8 mouse cellular contexts compared by ENCODE assay signal in genomic region chr15:78903243-78903642, GRCm38 (mm10). TPM values are rescaled to one million over a fixed set of nuclear protein-coding genes. Genes with fewer than 3 reads are reported as not detected.
DNase-seq lines count a peak whose midpoint lies in the region; ATAC-seq and TF ChIP-seq lines count a peak whose summit lies in the region.

No protein-coding gene starts in this region.

- peak; percentile 53 for TF ChIP-seq POLR2A in CH12.LX (IDR thresholded peaks at IDR 0.05; ENCODE audit: low read depth, low read length)
- TF ChIP-seq POLR2A in olfactory bulb, adult 2 months (IDR thresholded peaks at IDR 0.05; ENCODE audit: insufficient read depth, low read depth, low read length), result no peak

- H3K36me3 ChIP-seq in CH12.LX (replicated peaks in 1 of 2; ENCODE audit: control insufficient read depth in 1 of 2, insufficient read depth in 1 of 2, low read length in 1 of 2), result peaks cover 41 to 70% of the 10 kb centered on the region in 2 experiments
- H3K36me3 ChIP-seq in embryonic facial prominence, embryonic 12.5 days, result peaks cover 57% of the 10 kb centered on the region
- peaks cover 67% of the 10 kb centered on the region for H3K36me3 ChIP-seq in heart, embryonic 12.5 days
- peaks cover 52% of the 10 kb centered on the region for H3K36me3 ChIP-seq in lung, embryonic 15.5 days

- no peaks in the 10 kb centered on the region; the same call in 1 of the 2 replicates for H3K79me2 ChIP-seq in CH12.LX (replicated peaks; ENCODE audit: control insufficient read depth, extremely low read depth, insufficient read depth, poor library complexity, severe bottlenecking)

- dilution Hi-C loops in CH12.LX (cut with MboI; ENCODE audit: extremely low pct_ligation_motif_present, extremely low pct_unique_long_range_greater_than_20kb, low sequenced_read_pairs), result no loop called here

- no peak for TF ChIP-seq EP300 in CH12.LX (IDR thresholded peaks at IDR 0.05; ENCODE audit: low read length)

- H3K9ac ChIP-seq in CH12.LX (ENCODE audit: insufficient read depth, low read depth), result peak overlapping the region; percentile 20
- H3K9ac ChIP-seq in embryonic facial prominence, embryonic 12.5 days, result 0 out of 2 replicates have a peak overlapping the region, but pooled peaks have one; percentile 2
- 0 out of 2 replicates have a peak overlapping the region, but pooled peaks have one; percentile 31 for H3K9ac ChIP-seq in heart, embryonic 12.5 days
- H3K9ac ChIP-seq in lung, embryonic 15.5 days, result 0 out of 2 replicates have a peak overlapping the region, but pooled peaks have one; percentile 4

- 14% methylated on average over 2 of the region's 2 CpGs for WGBS in embryonic facial prominence, embryonic 12.5 days
- 13% methylated on average over 2 of the region's 2 CpGs for WGBS in heart, embryonic 12.5 days
- WGBS in lung, embryonic 15.5 days, result 2% methylated on average over 2 of the region's 2 CpGs
- WGBS in olfactory bulb, adult 2 months, result 3% methylated on average over 2 of the region's 2 CpGs

- DNase-seq in CH12.LX (ENCODE audit: extremely low read depth), result peak; percentile 87
- DNase-seq in adrenal gland, postnatal 25 days, result peak; percentile 78
- DNase-seq in kidney, postnatal 25 days, result peak; percentile 78 to 91
- peak; percentile 86 for DNase-seq in thymus, postnatal 14 days

- peak overlapping the region; percentile 30; the same call in 1 of the 2 replicates for H3K4me2 ChIP-seq in CH12.LX (ENCODE audit: insufficient read depth, low read depth, poor library complexity, severe bottlenecking)
- no peak overlapping the region for H3K4me2 ChIP-seq in embryonic facial prominence, embryonic 12.5 days (replicated peaks)
- no peak overlapping the region for H3K4me2 ChIP-seq in heart, embryonic 12.5 days
- no peak overlapping the region for H3K4me2 ChIP-seq in lung, embryonic 15.5 days

- TF ChIP-seq CTCF in CH12.LX (conservative IDR thresholded peaks at IDR 0.05 in 1 of 2, IDR thresholded peaks at IDR 0.05 in 1 of 2; ENCODE audit: low read depth in 2 of 2, low read length in 2 of 2), result peak; percentile 87 to 97
- peak; percentile 40; the same call in 1 of the 2 replicates for TF ChIP-seq CTCF in olfactory bulb, adult 2 months (IDR thresholded peaks at IDR 0.05; ENCODE audit: insufficient read depth, low read depth, low read length)

- H3K4me3 ChIP-seq in CH12.LX (replicated peaks in 1 of 3; ENCODE audit: low read depth in 2 of 3, low read length in 2 of 3, poor library complexity in 1 of 3), result peak overlapping the region; percentile 10 to 41 (median 17)
- H3K4me3 ChIP-seq in embryonic facial prominence, embryonic 12.5 days, result no peak overlapping the region
- no peak overlapping the region for H3K4me3 ChIP-seq in heart, embryonic 12.5 days
- H3K4me3 ChIP-seq in lung, embryonic 15.5 days, result no peak overlapping the region
- H3K4me3 ChIP-seq in olfactory bulb, adult 2 months (ENCODE audit: insufficient read depth, low read depth, low read length), result no peak overlapping the region

- ATAC-seq in embryonic facial prominence, embryonic 12.5 days (ENCODE audit: insufficient number of reproducible peaks, insufficient read depth, low FRiP score, low TSS enrichment), result no peak
- ATAC-seq in heart, embryonic 12.5 days (ENCODE audit: insufficient number of reproducible peaks, low FRiP score), result no peak; the same call in 1 of the 2 replicates
- no peak for ATAC-seq in lung, embryonic 15.5 days (ENCODE audit: borderline replicate concordance, extremely low read depth, low FRiP score, low TSS enrichment)

- no peaks in the 10 kb centered on the region for H3K27me3 ChIP-seq in CH12.LX (replicated peaks)
- no peaks in the 10 kb centered on the region for H3K27me3 ChIP-seq in embryonic facial prominence, embryonic 12.5 days
- H3K27me3 ChIP-seq in heart, embryonic 12.5 days (replicated peaks), result no peaks in the 10 kb centered on the region
- H3K27me3 ChIP-seq in lung, embryonic 15.5 days, result no peaks in the 10 kb centered on the region

- no peaks in the 10 kb centered on the region for H3K9me3 ChIP-seq in CH12.LX (replicated peaks; ENCODE audit: low read length)
- no peaks in the 10 kb centered on the region for H3K9me3 ChIP-seq in embryonic facial prominence, embryonic 12.5 days
- H3K9me3 ChIP-seq in heart, embryonic 12.5 days (replicated peaks), result no peaks in the 10 kb centered on the region
- H3K9me3 ChIP-seq in lung, embryonic 15.5 days, result no peaks in the 10 kb centered on the region

- H3K27ac ChIP-seq in CH12.LX (ENCODE audit: insufficient read depth, low read depth), result peak overlapping the region; percentile 7; the same call in 1 of the 2 replicates
- no peak overlapping the region for H3K27ac ChIP-seq in embryonic facial prominence, embryonic 12.5 days
- no peak overlapping the region for H3K27ac ChIP-seq in heart, embryonic 12.5 days (ENCODE audit: poor library complexity, severe bottlenecking)
- no peak overlapping the region for H3K27ac ChIP-seq in lung, embryonic 15.5 days
- H3K27ac ChIP-seq in olfactory bulb, adult 2 months (ENCODE audit: insufficient read depth, low read depth, low read length), result no peak overlapping the region

- in situ Hi-C loops in CH12.LX (cut with MboI; ENCODE audit: low pct_ligation_motif_present, low pct_unique_long_range_greater_than_20kb, low sequenced_read_pairs), result loop anchor here (25.0 kb wide), 1 partner anchor 434 kb away; the partner anchor contains the start of genes Maff and Pla2g6

- peak; percentile 39 for TF ChIP-seq RAD21 in CH12.LX (IDR thresholded peaks at IDR 0.05; ENCODE audit: low read depth, low read length)

- H3K4me1 ChIP-seq in CH12.LX (ENCODE audit: control insufficient read depth in 1 of 2, insufficient read depth in 2 of 2), result peaks cover 6 to 47% of the 10 kb centered on the region in 2 experiments
- peaks cover 28% of the 10 kb centered on the region for H3K4me1 ChIP-seq in embryonic facial prominence, embryonic 12.5 days
- peaks cover 35% of the 10 kb centered on the region for H3K4me1 ChIP-seq in heart, embryonic 12.5 days (replicated peaks)
- H3K4me1 ChIP-seq in lung, embryonic 15.5 days, result peaks cover 35% of the 10 kb centered on the region
- H3K4me1 ChIP-seq in olfactory bulb, adult 2 months (ENCODE audit: control insufficient read depth, insufficient read depth, low read length), result peaks cover 26% of the 10 kb centered on the region

RNA-seq across cellular contexts. Expression of gene Sh3bp1, which starts 3.7 kb away (rescaled TPM):
- total RNA-seq in CH12.LX (2012; rRNA removed), result 20.6 and 23.8 TPM in 2 replicates
- 12.3 and 15.5 TPM in 2 replicates for total RNA-seq in CH12.LX (2014; rRNA removed)
- polyA plus RNA-seq in CH12.LX (2012; ENCODE audit: insufficient read length, low read depth), result 48.6 and 69.7 TPM in 2 replicates
- total RNA-seq in adrenal gland, postnatal 25 days (2021), result 6.1 and 8.8 TPM in 2 replicates
- polyA plus RNA-seq in embryonic facial prominence, embryonic 12.5 days (2016; fragmentation: Nextera tagmentation; extraction: Ambion mirVana), result 39.4 and 42.2 TPM in 2 replicates
- polyA plus RNA-seq in heart, embryonic 12.5 days (2016; fragmentation: Nextera tagmentation; extraction: Ambion mirVana), result 26.2 and 26.8 TPM in 2 replicates
- 31.9 and 35.5 TPM in 2 replicates for polyA plus RNA-seq in lung, embryonic 15.5 days (2015; fragmentation: Nextera tagmentation; extraction: Ambion mirVana)
- polyA plus RNA-seq in olfactory bulb, adult 2 months (2012; ENCODE audit: insufficient read depth, insufficient read length, low replicate concordance, missing spikeins), result not detected in 2 replicates

RNA-seq across cellular contexts. Expression of gene Gm49510, which starts 3.8 kb away (rescaled TPM):
- total RNA-seq in CH12.LX (2012; rRNA removed) (0.25 and 0.50 TPM in 2 replicates), CH12.LX (2014; rRNA removed) (0.12 and 0.15 TPM in 2 replicates)
- 0.78 TPM in 1 of 2 replicates, not detected in the other for polyA plus RNA-seq in CH12.LX (2012; ENCODE audit: insufficient read length, low read depth)
- not detected in 2 replicates for total RNA-seq in adrenal gland, postnatal 25 days (2021)
- polyA plus RNA-seq in embryonic facial prominence, embryonic 12.5 days (2016; fragmentation: Nextera tagmentation; extraction: Ambion mirVana), result 0.29 and 1.4 TPM in 2 replicates
- 0.15 and 0.47 TPM in 2 replicates for polyA plus RNA-seq in heart, embryonic 12.5 days (2016; fragmentation: Nextera tagmentation; extraction: Ambion mirVana)
- 0.18 and 0.60 TPM in 2 replicates for polyA plus RNA-seq in lung, embryonic 15.5 days (2015; fragmentation: Nextera tagmentation; extraction: Ambion mirVana)
- polyA plus RNA-seq in olfactory bulb, adult 2 months (2012; ENCODE audit: insufficient read depth, insufficient read length, low replicate concordance, missing spikeins), result not detected in 2 replicates

RNA-seq across cellular contexts. Expression of gene Pdxp, which starts 10.5 kb away (rescaled TPM):
- total RNA-seq in CH12.LX (2012; rRNA removed) (9.3 and 9.8 TPM in 2 replicates), CH12.LX (2014; rRNA removed) (2.8 and 3.1 TPM in 2 replicates)
- 3.4 and 5.4 TPM in 2 replicates for polyA plus RNA-seq in CH12.LX (2012; ENCODE audit: insufficient read length, low read depth)
- 5.0 and 6.0 TPM in 2 replicates for total RNA-seq in adrenal gland, postnatal 25 days (2021)
- 37.3 and 37.6 TPM in 2 replicates for polyA plus RNA-seq in embryonic facial prominence, embryonic 12.5 days (2016; fragmentation: Nextera tagmentation; extraction: Ambion mirVana)
- polyA plus RNA-seq in heart, embryonic 12.5 days (2016; fragmentation: Nextera tagmentation; extraction: Ambion mirVana), result 33.4 and 34.2 TPM in 2 replicates
- polyA plus RNA-seq in lung, embryonic 15.5 days (2015; fragmentation: Nextera tagmentation; extraction: Ambion mirVana), result 13.3 and 13.8 TPM in 2 replicates
- not detected in 2 replicates for polyA plus RNA-seq in olfactory bulb, adult 2 months (2012; ENCODE audit: insufficient read depth, insufficient read length, low replicate concordance, missing spikeins)

RNA-seq across cellular contexts. Expression of gene Lgals1, which starts 23.3 kb away (rescaled TPM):
- total RNA-seq in CH12.LX (2012; rRNA removed), result 735 and 858 TPM in 2 replicates
- total RNA-seq in CH12.LX (2014; rRNA removed), result 791 and 805 TPM in 2 replicates
- polyA plus RNA-seq in CH12.LX (2012; ENCODE audit: insufficient read length, low read depth), result 592 and 637 TPM in 2 replicates
- 273 and 304 TPM in 2 replicates for total RNA-seq in adrenal gland, postnatal 25 days (2021)
- 1,294 and 1,324 TPM in 2 replicates for polyA plus RNA-seq in embryonic facial prominence, embryonic 12.5 days (2016; fragmentation: Nextera tagmentation; extraction: Ambion mirVana)
- 667 and 690 TPM in 2 replicates for polyA plus RNA-seq in heart, embryonic 12.5 days (2016; fragmentation: Nextera tagmentation; extraction: Ambion mirVana)
- 804 and 851 TPM in 2 replicates for polyA plus RNA-seq in lung, embryonic 15.5 days (2015; fragmentation: Nextera tagmentation; extraction: Ambion mirVana)
- not detected in 2 replicates for polyA plus RNA-seq in olfactory bulb, adult 2 months (2012; ENCODE audit: insufficient read depth, insufficient read length, low replicate concordance, missing spikeins)

RNA-seq across cellular contexts. Expression of gene Gga1, which starts 26.3 kb away (rescaled TPM):
- total RNA-seq in CH12.LX (2012; rRNA removed) (13.7 and 14.1 TPM in 2 replicates), CH12.LX (2014; rRNA removed) (4.6 and 5.7 TPM in 2 replicates)
- polyA plus RNA-seq in CH12.LX (2012; ENCODE audit: insufficient read length, low read depth), result 23.5 and 24.5 TPM in 2 replicates
- total RNA-seq in adrenal gland, postnatal 25 days (2021), result 58.1 and 61.5 TPM in 2 replicates
- polyA plus RNA-seq in embryonic facial prominence, embryonic 12.5 days (2016; fragmentation: Nextera tagmentation; extraction: Ambion mirVana), result 50.0 and 51.1 TPM in 2 replicates
- 54.0 and 54.7 TPM in 2 replicates for polyA plus RNA-seq in heart, embryonic 12.5 days (2016; fragmentation: Nextera tagmentation; extraction: Ambion mirVana)
- 54.0 and 56.2 TPM in 2 replicates for polyA plus RNA-seq in lung, embryonic 15.5 days (2015; fragmentation: Nextera tagmentation; extraction: Ambion mirVana)
- not detected in 2 replicates for polyA plus RNA-seq in olfactory bulb, adult 2 months (2012; ENCODE audit: insufficient read depth, insufficient read length, low replicate concordance, missing spikeins)

Comparison
In these comparisons a context has a peak if more than half of its experiments do, and no peak if none do; other contexts are left out.
1. H3K4me3 ChIP-seq: peak in CH12.LX (3 of 3); none in embryonic facial prominence, embryonic 12.5 days (single experiment), heart, embryonic 12.5 days (single experiment), lung, embryonic 15.5 days (single experiment) and olfactory bulb, adult 2 months (single experiment).
2. Peak in every context shown above with its lines, with median percentiles within 50 percentile points of each other: DNase-seq and H3K9ac ChIP-seq.